ENCODE assay signal across 16 mouse cellular contexts in genomic region chr14:48896235-48896634, GRCm38 (mm10).
DNase-seq lines count a peak whose midpoint lies in the region; TF ChIP-seq lines count a peak whose summit lies in the region.
"Had no signal": no experiment of that assay in that cellular context is flagged by ENCODE, and none has a peak within 500 bp of the region (broad histone marks: within the 10 kb centered on the region; RNA-seq: fewer than 3 reads in every experiment).

No protein-coding gene starts in this region.

- no peak overlapping the region for H3ac ChIP-seq in myocyte (ENCODE audit: control insufficient read depth, insufficient read length)

- intact Hi-C loops in left cerebral cortex, postnatal 10 days (cut with DNase I) = no loop called here

- peak; percentile 12 for DNase-seq in adrenal gland, adult 2 months
- no peak for DNase-seq in adrenal gland, postnatal 10 days
- peak; percentile 23 for DNase-seq in layer of hippocampus, adult 9-11 months
- no peak for DNase-seq in layer of hippocampus, postnatal 10 days (ENCODE audit: low spot score in 2 of 2)
- peak; percentile 1 for DNase-seq in c-Kit-positive CD71-positive TER-119-positive erythroid progenitor cells, embryonic 14.5 days (ENCODE audit: low spot score)
- DNase-seq in embryo, embryonic 10 days (ENCODE audit: low spot score) = no peak
- no peak for DNase-seq in left cerebral cortex, postnatal 10 days (ENCODE audit: extremely low spot score in 1 of 2, low spot score in 2 of 2)
- DNase-seq: cerebellum, postnatal 10 days; gastrocnemius, postnatal 10 days; kidney, postnatal 14 days; retina, postnatal 1 day had no signal

- no peaks in the 10 kb centered on the region for H3K27me3 ChIP-seq in myocyte (ENCODE audit: control insufficient read depth, insufficient read depth, insufficient read length)
- H3K27me3 ChIP-seq: stomach, embryonic 15.5 days had no signal

- no peak for TF ChIP-seq POLR2A in myocyte (IDR thresholded peaks at IDR 0.05; ENCODE audit: insufficient read length, low read depth)

- H3K4me3 ChIP-seq in myocyte = no peak overlapping the region
- H3K4me3 ChIP-seq: limb, embryonic 12.5 days; neural tube, embryonic 15.5 days; stomach, embryonic 15.5 days had no signal

- H3K4me2 ChIP-seq in myocyte (ENCODE audit: low read depth) = peak overlapping the region; percentile 43
- H3K4me2 ChIP-seq: hindbrain, embryonic 14.5 days; limb, embryonic 12.5 days; neural tube, embryonic 15.5 days; stomach, embryonic 15.5 days had no signal

- H3K36me3 ChIP-seq in myocyte (ENCODE audit: control insufficient read depth, insufficient read depth) = no peaks in the 10 kb centered on the region
- H3K36me3 ChIP-seq: limb, embryonic 12.5 days; neural tube, embryonic 15.5 days; stomach, embryonic 15.5 days had no signal

- H3K79me2 ChIP-seq in myocyte (ENCODE audit: control insufficient read depth, insufficient read depth) = no peaks in the 10 kb centered on the region

TF ChIP-seq in myocyte, 11 proteins besides CTCF, POLR2A, EP300 and RAD21:
- peak; percentile 99 for TF ChIP-seq CEBPB (IDR thresholded peaks at IDR 0.05; ENCODE audit: insufficient read depth, poor library complexity, severe bottlenecking)
- TF ChIP-seq USF1 (IDR thresholded peaks at IDR 0.05; ENCODE audit: low read depth) = no peak
- TF ChIP-seq MYOD1 (IDR thresholded peaks at IDR 0.05; ENCODE audit: control insufficient read depth in 1 of 3, insufficient read length in 2 of 3, low read depth in 2 of 3) = no peak
- no peak for TF ChIP-seq MAX (IDR thresholded peaks at IDR 0.05; ENCODE audit: low read depth)
- TF ChIP-seq REST (IDR thresholded peaks at IDR 0.05; ENCODE audit: insufficient read depth, insufficient read length) = no peak
- no peak for TF ChIP-seq TCF3 (IDR thresholded peaks at IDR 0.05; ENCODE audit: insufficient read length, low read depth)
- TF ChIP-seq MYOG (IDR thresholded peaks at IDR 0.05; ENCODE audit: control insufficient read depth in 1 of 3, insufficient read depth in 1 of 3, insufficient read length in 2 of 3, low read depth in 2 of 3) = no peak
- TF ChIP-seq SRF (IDR thresholded peaks at IDR 0.05; ENCODE audit: control insufficient read depth, insufficient read length, low read depth) = no peak

Comparison
In these comparisons a context has a peak if more than half of its experiments do, and no peak if none do; other contexts are left out.
1. DNase-seq: peak in adrenal gland, adult 2 months (single experiment), layer of hippocampus, adult 9-11 months (single experiment) and c-Kit-positive CD71-positive TER-119-positive erythroid progenitor cells, embryonic 14.5 days (single experiment); none in adrenal gland, postnatal 10 days (single experiment), layer of hippocampus, postnatal 10 days (0 of 2), embryo, embryonic 10 days (single experiment) and left cerebral cortex, postnatal 10 days (0 of 2).